Mouse (Mus musculus) heart, postnatal 0 days (tissue): Measurements from ENCODE around the gene Acta2. TPM values are rescaled to one million over a fixed set of nuclear protein-coding genes. Genes with fewer than 3 reads are reported as not detected.
"Not testable (repeated sequence)": the region's sequence is repeated elsewhere in the genome, so short reads cannot be mapped to it uniquely, and the experiment has no call there.

Experiments used
- ATAC-seq: fragments of 200-750 bp; cut with Nextera tagmentation; 2 replicates; pipeline ENCODE4 v1.8.0; 2017; ENCODE audit warnings: low read depth, moderate number of reproducible peaks, moderate library complexity; ENCODE audit not compliant: insufficient read depth
- DNase-seq: peaks from one replicate; pipeline ENCODE4 v3.0.0-alpha.2; 2016; ENCODE audit warnings: low spot score
- H3K27ac ChIP-seq: fragments of 300-500 bp; sonication (generic); 2 replicates; pipeline ENCODE4 v1.5.1; 2014; ENCODE audit warnings: low read depth, mild to moderate bottlenecking
- H3K27me3 ChIP-seq: fragments of 300-500 bp; sonication (generic); 2 replicates; pipeline ENCODE4 v1.6.1; 2014; ENCODE audit warnings: low read length, mixed read lengths; ENCODE audit not compliant: control insufficient read depth, insufficient read depth
- H3K36me3 ChIP-seq: fragments of 300-500 bp; sonication (generic); replicated peaks from 2 replicates; pipeline ENCODE4 v1.6.1; 2014; ENCODE audit warnings: low read length, mixed read lengths; ENCODE audit not compliant: control insufficient read depth, insufficient read depth
- H3K4me1 ChIP-seq: fragments of 300-500 bp; sonication (generic); 2 replicates; pipeline ENCODE4 v1.6.1; 2014; ENCODE audit warnings: antibody characterized with exemption; ENCODE audit not compliant: control insufficient read depth, insufficient read depth
- H3K4me2 ChIP-seq: fragments of 300-500 bp; sonication (generic); 2 replicates; pipeline ENCODE4 v1.6.1; 2014; ENCODE audit warnings: low read depth, mild to moderate bottlenecking, low read length, moderate library complexity
- H3K4me3 ChIP-seq: fragments of 300-500 bp; sonication (generic); 2 replicates; pipeline ENCODE4 v1.5.1; 2014; ENCODE audit warnings: low read depth, low read length
- H3K9ac ChIP-seq: fragments of 300-500 bp; sonication (generic); replicated peaks from 2 replicates; pipeline ENCODE4 v1.6.1; 2014; ENCODE audit warnings: low read depth, low read length, mixed read lengths
- H3K9me3 ChIP-seq: fragments of 300-500 bp; sonication (generic); replicated peaks from 2 replicates; pipeline ENCODE4 v1.6.1; 2016; ENCODE audit warnings: low read length; ENCODE audit not compliant: control insufficient read depth
- CTCF ChIP-seq: IDR thresholded peaks from 2 replicates; pipeline ENCODE4 v1.5.1; 2016; ENCODE audit warnings: antibody characterized with exemption, control low read depth, low read depth
- EP300 ChIP-seq: IDR thresholded peaks from 2 replicates; pipeline ENCODE4 v1.6.1; 2016; ENCODE audit warnings: antibody characterized with exemption, low read depth
- whole genome bisulfite sequencing: fragments of 180-500 bp; shearing (Covaris S2); extraction: QIAGEN DNeasy Blood & Tissue Kit; methylation state at CpG from one replicate; pipeline ENCODE4 v1.1.7; 2014; 5-methylcytosine and 5-hydroxymethylcytosine counted together
- polyA plus RNA-seq: library from polyadenylated mRNA; unstranded; fragments of >200 nt; fragmentation: Nextera tagmentation; extraction: Ambion mirVana; gene quantifications from 2 replicates; pipeline ENCODE4 v1.2.1, GENCODE M21; 2015
- total RNA-seq: library from RNA; depleted of rRNA; stranded (reverse); fragments of >200 nt; gene quantifications from 2 replicates; pipeline ENCODE4 v1.2.3, GENCODE M21; 2014; ENCODE audit warnings: low replicate concordance

Acta2 gene
- total and polyA plus RNA-seq, 2 experiments from 2014 or later: 1,307 to 1,327 TPM

DNA sequence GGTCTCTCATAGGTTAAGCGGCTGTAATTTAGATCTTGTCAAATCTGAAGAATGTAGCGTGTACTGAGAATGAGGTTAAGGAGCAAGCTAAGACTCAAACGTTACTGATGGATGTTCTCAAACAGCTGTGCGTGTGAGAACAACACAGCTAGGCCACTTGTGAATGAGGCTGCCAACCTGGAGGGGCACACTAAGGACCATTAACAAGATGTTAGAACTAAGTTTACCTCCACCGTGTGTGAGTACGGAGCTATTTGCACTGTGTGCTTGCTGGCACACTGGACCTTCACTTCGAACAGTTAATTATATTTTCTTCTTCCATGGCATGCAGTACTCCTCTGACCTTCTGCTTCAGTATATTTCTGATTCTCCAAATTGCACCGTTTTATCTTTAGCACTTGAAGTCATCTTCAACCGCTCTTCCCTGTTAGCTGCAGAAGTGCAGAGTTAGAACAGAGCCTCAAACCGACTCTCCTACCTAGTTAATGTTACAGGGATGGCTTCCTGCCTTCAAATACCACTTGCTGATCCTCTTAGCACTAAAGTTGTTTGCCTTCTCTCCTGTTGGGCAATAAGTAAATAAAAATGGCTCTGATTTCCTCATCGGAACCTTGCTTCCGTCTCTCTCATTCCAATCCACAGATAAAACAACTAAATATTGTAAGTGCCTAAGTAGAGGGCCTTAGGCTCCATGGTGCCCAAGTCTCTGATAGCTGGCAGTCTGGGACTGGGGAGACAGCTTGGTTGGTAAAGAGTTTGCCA is 42.7 kb downstream of the Acta2 start:
- Histone ChIP-seq H3K4me3 (no peak overlapping the region), H3K36me3 (no peaks in the 10 kb centered on the region), H3K4me1 (0 out of 2 replicates have a peak, but pooled peaks cover 8% of the 10 kb centered on the region), H3K9ac (no peak overlapping the region), H3K27me3 (no peaks in the 10 kb centered on the region), H3K9me3 (no peaks in the 10 kb centered on the region), H3K4me2 (no peak overlapping the region), H3K27ac (no peak overlapping the region)
- TF ChIP-seq EP300 (no peak), CTCF (no peak)
- ATAC-seq (no peak), DNase-seq (no peak)
- WGBS: 79% methylated on average over 12 of the region's 12 CpGs

DNA sequence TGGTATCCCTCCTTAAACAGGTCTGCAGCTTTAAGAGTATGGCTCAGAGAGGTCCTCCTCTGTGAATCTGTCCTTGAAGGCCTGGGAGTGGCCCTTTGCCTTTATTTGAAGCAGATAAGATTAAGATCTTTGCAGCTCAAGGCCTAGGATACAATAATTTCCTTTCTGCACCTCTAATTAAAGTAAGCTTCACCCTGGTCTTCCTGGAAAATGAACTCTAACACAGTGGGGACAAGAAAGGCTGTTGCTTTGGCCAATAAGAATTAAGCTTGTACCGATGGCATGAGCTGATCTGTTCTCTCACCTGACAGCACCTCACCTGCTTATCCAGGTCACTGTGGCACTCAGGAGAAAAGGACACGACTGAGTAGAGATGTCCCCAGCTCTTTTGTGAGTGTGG is 44.5 kb downstream of the Acta2 start:
- no peaks in the 10 kb centered on the region for H3K9me3 ChIP-seq
- WGBS: 59% methylated on average over 2 of the region's 2 CpGs
- H3K27me3 ChIP-seq: no peaks in the 10 kb centered on the region
- ATAC-seq (no peak), DNase-seq (no peak)
- no peak overlapping the region for H3K4me2 ChIP-seq
- 0 out of 2 replicates have a peak, but pooled peaks cover 5% of the 10 kb centered on the region for H3K4me1 ChIP-seq
- no peak for TF ChIP-seq CTCF
- TF ChIP-seq EP300: no peak
- no peaks in the 10 kb centered on the region for H3K36me3 ChIP-seq
- no peak overlapping the region for H3K27ac ChIP-seq
- H3K9ac ChIP-seq: no peak overlapping the region
- no peak overlapping the region for H3K4me3 ChIP-seq

DNA sequence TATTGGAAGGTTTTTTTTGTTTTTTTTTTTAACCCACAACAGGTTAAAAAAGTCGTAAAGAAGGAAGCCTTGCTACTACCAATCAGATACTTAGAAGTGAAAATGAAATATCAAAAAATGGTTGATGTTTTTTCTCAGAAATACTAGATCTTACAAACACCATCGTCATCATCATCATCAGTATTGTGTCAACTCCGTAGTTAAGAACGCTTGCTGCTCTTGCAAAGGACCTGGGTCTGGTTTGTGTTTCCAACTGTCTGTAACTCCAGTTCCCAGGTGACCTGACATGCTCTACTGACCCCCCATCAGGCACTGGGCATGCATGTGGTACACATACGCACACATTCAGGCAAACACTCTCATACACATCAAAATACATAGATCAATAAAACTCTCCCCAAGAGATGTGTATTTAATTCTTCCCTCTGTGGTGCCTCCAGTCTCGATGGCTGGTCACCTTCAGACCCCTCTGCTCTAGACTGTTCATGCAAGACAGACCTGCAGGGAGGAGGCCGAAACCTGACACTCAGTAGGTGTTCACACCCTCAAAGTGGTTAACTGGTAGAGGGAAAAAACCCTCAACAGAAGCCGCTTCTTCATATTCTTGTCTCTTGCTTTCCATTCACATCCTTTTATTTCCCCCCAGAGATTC is 45.3 kb downstream of the Acta2 start:
- Histone ChIP-seq H3K9me3 (no peaks in the 10 kb centered on the region), H3K4me1 (0 out of 2 replicates have a peak, but pooled peaks cover 5% of the 10 kb centered on the region), H3K27me3 (no peaks in the 10 kb centered on the region), H3K4me2 (no peak overlapping the region), H3K4me3 (no peak overlapping the region), H3K36me3 (no peaks in the 10 kb centered on the region), H3K27ac (no peak overlapping the region), H3K9ac (no peak overlapping the region)
- ATAC-seq (no peak), DNase-seq (no peak)
- 81% methylated on average over 8 of the region's 8 CpGs for whole genome bisulfite sequencing
- TF ChIP-seq CTCF: no peak
- no peak for TF ChIP-seq EP300

DNA sequence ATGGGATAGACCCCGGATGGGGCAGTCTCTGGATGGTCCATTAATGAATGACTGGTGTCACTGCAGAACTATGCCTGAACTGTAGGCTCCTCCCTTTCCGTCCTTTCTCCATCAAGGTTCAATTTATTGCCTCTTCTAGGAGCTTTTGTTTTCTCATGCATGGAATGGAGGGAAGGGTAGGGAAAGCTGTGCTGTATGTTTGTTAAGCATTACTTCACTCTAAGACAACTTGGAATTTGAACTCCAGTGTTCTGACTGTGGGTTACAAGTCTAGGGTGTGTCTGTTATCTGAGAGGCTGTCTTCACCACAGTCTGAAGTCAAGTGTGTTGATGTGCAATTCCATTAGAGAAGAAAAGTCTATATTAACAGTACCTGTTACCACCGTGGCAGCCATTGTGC is 46.4 kb downstream of the Acta2 start:
- H3K27ac ChIP-seq: no peak overlapping the region
- H3K36me3 ChIP-seq: no peaks in the 10 kb centered on the region
- 0 out of 2 replicates have a peak, but pooled peaks cover 1% of the 10 kb centered on the region for H3K4me1 ChIP-seq
- H3K4me3 ChIP-seq: no peak overlapping the region
- no peaks in the 10 kb centered on the region for H3K27me3 ChIP-seq
- no peak for TF ChIP-seq EP300
- DNase-seq (no peak), ATAC-seq (no peak)
- H3K9me3 ChIP-seq: no peaks in the 10 kb centered on the region
- 56% methylated on average over 3 of the region's 3 CpGs for whole genome bisulfite sequencing
- H3K4me2 ChIP-seq: no peak overlapping the region
- H3K9ac ChIP-seq: no peak overlapping the region

DNA sequence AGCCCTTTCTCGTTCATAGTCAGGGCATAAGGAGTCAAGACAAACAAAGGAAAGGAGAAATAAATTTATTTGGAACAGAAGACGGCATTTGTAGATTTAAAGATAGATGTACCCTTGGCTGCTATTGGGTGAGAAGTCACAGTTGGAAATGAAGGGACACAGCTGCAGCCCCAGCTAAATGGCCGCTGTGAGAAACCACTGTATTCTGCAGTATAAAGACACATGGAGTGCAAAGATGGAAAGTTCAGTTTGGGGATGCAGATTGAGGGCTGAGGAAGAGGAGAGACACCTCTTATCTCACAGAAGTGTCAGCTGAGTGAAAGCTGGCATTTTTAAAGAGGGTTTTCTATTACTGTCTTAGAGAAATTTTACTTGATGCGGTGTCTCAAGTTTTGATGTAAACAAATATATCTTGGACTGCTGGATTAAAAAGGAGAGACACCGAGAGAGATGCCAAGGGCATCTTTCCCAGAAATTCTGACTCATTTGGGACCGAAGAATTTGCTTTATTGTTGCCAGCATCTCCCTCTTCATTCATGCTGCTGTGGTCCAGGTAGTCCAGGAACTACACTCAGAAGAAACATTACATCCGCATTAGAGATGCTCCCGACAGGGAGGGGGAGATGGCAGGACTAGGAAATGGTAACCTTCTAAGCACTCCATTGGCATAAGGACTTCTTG is 48.5 kb downstream of the Acta2 start:
- no peaks in the 10 kb centered on the region for H3K9me3 ChIP-seq
- TF ChIP-seq CTCF (no peak), EP300 (no peak)
- no peak overlapping the region for H3K4me2 ChIP-seq
- H3K4me3 ChIP-seq: no peak overlapping the region
- DNase-seq (no peak), ATAC-seq (no peak)
- H3K27me3 ChIP-seq: no peaks in the 10 kb centered on the region
- no peak overlapping the region for H3K9ac ChIP-seq
- no peaks in the 10 kb centered on the region for H3K4me1 ChIP-seq
- no peak overlapping the region for H3K27ac ChIP-seq
- WGBS: 78% methylated on average over 8 of the region's 8 CpGs
- H3K36me3 ChIP-seq: no peaks in the 10 kb centered on the region

DNA sequence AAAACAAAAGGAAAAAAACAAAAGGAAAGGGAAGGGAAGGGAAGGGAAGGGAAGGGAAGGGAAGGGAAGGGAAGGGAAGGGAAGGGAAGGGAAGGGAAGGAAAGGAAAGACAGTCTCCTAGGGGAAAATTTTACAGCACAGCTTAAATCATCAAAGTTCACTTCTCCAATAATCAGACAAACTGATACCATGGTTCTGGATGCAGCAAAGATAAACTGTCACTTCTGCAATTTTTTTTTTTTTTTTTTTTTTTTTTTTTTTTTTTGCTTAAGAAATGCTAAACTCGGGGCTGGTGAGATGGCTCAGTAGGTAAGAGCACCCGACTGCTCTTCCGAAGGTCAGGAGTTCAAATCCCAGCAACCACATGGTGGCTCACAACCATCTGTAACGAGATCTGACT is 49.3 kb downstream of the Acta2 start:
- 69% methylated on average over 3 of the region's 4 CpGs for WGBS
- DNase-seq: not testable (repeated sequence)

More for the DNA sequence above, 49.3 kb downstream of the Acta2 start:
- not testable (repeated sequence) for ATAC-seq, H3K9me3 ChIP-seq, H3K4me1 ChIP-seq, H3K4me3 ChIP-seq, H3K27ac ChIP-seq, H3K9ac ChIP-seq, H3K36me3 ChIP-seq, H3K4me2 ChIP-seq, H3K27me3 ChIP-seq
